In the genomic region with DNA sequence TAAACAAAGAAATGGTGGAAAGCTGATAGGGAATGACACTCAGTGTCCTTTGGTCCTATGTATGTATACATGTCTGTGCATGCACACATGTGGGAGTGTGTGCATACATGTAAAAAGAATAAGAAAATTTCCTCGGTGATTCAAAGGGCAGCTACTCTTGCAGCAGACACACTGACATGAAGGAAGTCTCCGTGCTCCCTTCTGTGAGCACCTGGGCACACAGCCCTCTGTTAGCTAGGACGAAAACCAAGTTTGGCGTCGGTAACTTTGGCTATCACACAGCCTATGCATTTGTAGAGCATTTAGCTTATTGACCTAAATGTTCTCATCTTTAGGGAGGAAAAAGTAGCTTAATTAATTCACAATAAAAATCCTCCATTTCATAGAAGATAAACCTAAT, we compare ENCODE assay signal across 10 mouse cellular contexts.
DNase-seq lines count a peak whose midpoint lies in the region; ATAC-seq and TF ChIP-seq lines count a peak whose summit lies in the region.
"Had no signal": no experiment of that assay in that cellular context is flagged by ENCODE, and none has a peak within 500 bp of the region (broad histone marks: within the 10 kb centered on the region; RNA-seq: fewer than 3 reads in every experiment).

No protein-coding gene starts in this region.

- H3K4me3 ChIP-seq in kidney, embryonic 14.5 days (ENCODE audit: low read length), result peak overlapping the region; percentile 37; the same call in 1 of the 2 replicates
- no peak overlapping the region for H3K4me3 ChIP-seq in kidney, adult 2 months (ENCODE audit: insufficient read depth, low read depth, low read length)
- peak overlapping the region; percentile 34; the same call in 1 of the 2 replicates for H3K4me3 ChIP-seq in cortical plate, adult 2 months (ENCODE audit: insufficient read depth, low read length)
- 0 out of 2 replicates have a peak overlapping the region, but pooled peaks have one; percentile 40 for H3K4me3 ChIP-seq in forebrain, embryonic 13.5 days
- peak overlapping the region; percentile 37 for H3K4me3 ChIP-seq in midbrain, embryonic 12.5 days

- TF ChIP-seq CTCF in kidney, adult 2 months (conservative IDR thresholded peaks at IDR 0.05; ENCODE audit: insufficient read depth, insufficient read length, low read depth, low read length), result no peak
- no peak for TF ChIP-seq CTCF in cortical plate, adult 2 months (IDR thresholded peaks at IDR 0.05; ENCODE audit: extremely low read depth, insufficient read depth, low read length)

- H3K36me3 ChIP-seq in kidney, embryonic 14.5 days (ENCODE audit: control insufficient read depth, insufficient read depth, low read length), result no peaks in the 10 kb centered on the region
- H3K36me3 ChIP-seq in kidney, adult 2 months (ENCODE audit: control insufficient read depth, insufficient read depth, low read length), result no peaks in the 10 kb centered on the region
- H3K36me3 ChIP-seq in forebrain, embryonic 13.5 days (ENCODE audit: poor library complexity, severe bottlenecking), result no peaks in the 10 kb centered on the region
- no peaks in the 10 kb centered on the region for H3K36me3 ChIP-seq in midbrain, embryonic 12.5 days
- H3K36me3 ChIP-seq: heart, embryonic 12.5 days; limb, embryonic 15.5 days had no signal

- ATAC-seq in kidney, embryonic 14.5 days (ENCODE audit: low FRiP score, low TSS enrichment), result no peak
- peak; percentile 30; the same call in 1 of the 2 replicates for ATAC-seq in forebrain, embryonic 13.5 days
- ATAC-seq in midbrain, embryonic 12.5 days (ENCODE audit: low FRiP score, low read depth), result 0 out of 2 replicates have a peak, but pooled peaks have one; percentile 27

- H3K4me2 ChIP-seq in kidney, embryonic 14.5 days (replicated peaks; ENCODE audit: low read depth, low read length), result peak overlapping the region; percentile 69
- H3K4me2 ChIP-seq in forebrain, embryonic 13.5 days, result peak overlapping the region; percentile 69
- H3K4me2 ChIP-seq in midbrain, embryonic 12.5 days (replicated peaks), result peak overlapping the region; percentile 59

- 78% methylated on average over 5 of the region's 5 CpGs for WGBS in kidney, embryonic 14.5 days
- WGBS in kidney, adult 2 months, result 87% methylated on average over 5 of the region's 5 CpGs
- WGBS in forebrain, embryonic 13.5 days, result 79% methylated on average over 5 of the region's 5 CpGs
- 80% methylated on average over 5 of the region's 5 CpGs for WGBS in midbrain, embryonic 12.5 days

- no peak for DNase-seq in kidney, adult 2 months
- no peak for DNase-seq in frontal cortex, postnatal 10 days (ENCODE audit: low spot score in 2 of 2)
- no peak for DNase-seq in urinary bladder, postnatal 25 days (ENCODE audit: low spot score)
- DNase-seq in frontal cortex, adult 2 months (ENCODE audit: extremely low spot score in 1 of 2, low spot score in 1 of 2), result no peak

- no peak overlapping the region for H3K27ac ChIP-seq in kidney, embryonic 14.5 days (ENCODE audit: low read depth, low read length)
- no peak overlapping the region for H3K27ac ChIP-seq in kidney, adult 2 months (ENCODE audit: insufficient read depth, low read depth, low read length)
- no peak overlapping the region for H3K27ac ChIP-seq in cortical plate, adult 2 months (ENCODE audit: insufficient read depth, low read length)
- no peak overlapping the region for H3K27ac ChIP-seq in forebrain, embryonic 13.5 days
- peak overlapping the region; percentile 52; the same call in 1 of the 2 replicates for H3K27ac ChIP-seq in midbrain, embryonic 12.5 days (replicated peaks)
- H3K27ac ChIP-seq: limb, embryonic 15.5 days had no signal

- H3K27me3 ChIP-seq in kidney, embryonic 14.5 days (ENCODE audit: control insufficient read depth, insufficient read depth, low read length), result peaks cover 4% of the 10 kb centered on the region; the same call in 1 of the 2 replicates
- no peaks in the 10 kb centered on the region; the same call in none of the 2 replicates for H3K27me3 ChIP-seq in kidney, adult 2 months (replicated peaks; ENCODE audit: control insufficient read depth, insufficient read depth, low read length)
- H3K27me3 ChIP-seq in forebrain, embryonic 13.5 days, result peaks cover 7% of the 10 kb centered on the region; the same call in 1 of the 2 replicates
- peaks cover 10% of the 10 kb centered on the region; the same call in 1 of the 2 replicates for H3K27me3 ChIP-seq in midbrain, embryonic 12.5 days
- H3K27me3 ChIP-seq: heart, embryonic 12.5 days had no signal

- no peaks in the 10 kb centered on the region for H3K9me3 ChIP-seq in kidney, embryonic 14.5 days (ENCODE audit: control insufficient read depth, low read length)
- no peaks in the 10 kb centered on the region for H3K9me3 ChIP-seq in forebrain, embryonic 13.5 days (replicated peaks)
- no peaks in the 10 kb centered on the region for H3K9me3 ChIP-seq in midbrain, embryonic 12.5 days
- H3K9me3 ChIP-seq: limb, embryonic 15.5 days had no signal

- H3K4me1 ChIP-seq in kidney, embryonic 14.5 days (ENCODE audit: control insufficient read depth, insufficient read depth, low read length), result no peaks in the 10 kb centered on the region
- H3K4me1 ChIP-seq in kidney, adult 2 months (ENCODE audit: control insufficient read depth, insufficient read depth, low read length), result no peaks in the 10 kb centered on the region
- H3K4me1 ChIP-seq in cortical plate, adult 2 months (ENCODE audit: control insufficient read depth, insufficient read depth, low read length), result no peaks in the 10 kb centered on the region; the same call in 1 of the 2 replicates
- H3K4me1 ChIP-seq in forebrain, embryonic 13.5 days, result peaks cover 14% of the 10 kb centered on the region
- peaks cover 8% of the 10 kb centered on the region; the same call in 1 of the 2 replicates for H3K4me1 ChIP-seq in midbrain, embryonic 12.5 days
- H3K4me1 ChIP-seq: heart, embryonic 12.5 days had no signal

- no peak overlapping the region for H3K9ac ChIP-seq in kidney, embryonic 14.5 days (ENCODE audit: low read depth, low read length)
- H3K9ac ChIP-seq in forebrain, embryonic 13.5 days, result 0 out of 2 replicates have a peak overlapping the region, but pooled peaks have one; percentile 60
- H3K9ac ChIP-seq in midbrain, embryonic 12.5 days (replicated peaks), result no peak overlapping the region

- TF ChIP-seq POLR2A in kidney, adult 2 months (IDR thresholded peaks at IDR 0.05; ENCODE audit: low read depth, low read length), result no peak
- no peak for TF ChIP-seq POLR2A in cortical plate, adult 2 months (IDR thresholded peaks at IDR 0.05; ENCODE audit: extremely low read depth, insufficient read depth, low read length)
